Mouse (Mus musculus): ENCODE data around the gene Gm10639. TPM values are rescaled to one million over a fixed set of nuclear protein-coding genes. Genes with fewer than 3 reads are reported as not detected.
"Not testable (repeated sequence)": the region's sequence is repeated elsewhere in the genome, so short reads cannot be mapped to it uniquely, and the experiment has no call there.

Gm10639 gene
- 0.54 TPM in 1 of 2 replicates, not detected in the other for total RNA-seq (2014; rRNA removed)
- not detected in 2 replicates for polyA plus RNA-seq (2012; rRNA removed)

GRCm38 (mm10) chr9:78289723-78290122 is at the start of gene Gm10639:
Gene Gm10639 (plus strand): TSS chr9:78289923.
- H3K27ac ChIP-seq (replicated peaks; ENCODE audit: insufficient read depth, low read depth, low read length); H3K4me1 ChIP-seq (ENCODE audit: control insufficient read depth, insufficient read depth, low read length); H3K9ac ChIP-seq (ENCODE audit: low read depth, low read length); H3K4me3 ChIP-seq (ENCODE audit: insufficient read depth, low read depth, low read length); H3K27me3 ChIP-seq (ENCODE audit: control insufficient read depth, insufficient read depth, low read length); H3K36me3 ChIP-seq (ENCODE audit: control insufficient read depth, insufficient read depth, low read length); H3K79me2 ChIP-seq (ENCODE audit: control insufficient read depth, insufficient read depth, low read length): not testable (repeated sequence)
- 21% methylated on average over 3 of the region's 3 CpGs for WGBS
- DNase-seq (ENCODE audit: extremely low read depth, low read depth, low spot score): peak; percentile 25

DNA sequence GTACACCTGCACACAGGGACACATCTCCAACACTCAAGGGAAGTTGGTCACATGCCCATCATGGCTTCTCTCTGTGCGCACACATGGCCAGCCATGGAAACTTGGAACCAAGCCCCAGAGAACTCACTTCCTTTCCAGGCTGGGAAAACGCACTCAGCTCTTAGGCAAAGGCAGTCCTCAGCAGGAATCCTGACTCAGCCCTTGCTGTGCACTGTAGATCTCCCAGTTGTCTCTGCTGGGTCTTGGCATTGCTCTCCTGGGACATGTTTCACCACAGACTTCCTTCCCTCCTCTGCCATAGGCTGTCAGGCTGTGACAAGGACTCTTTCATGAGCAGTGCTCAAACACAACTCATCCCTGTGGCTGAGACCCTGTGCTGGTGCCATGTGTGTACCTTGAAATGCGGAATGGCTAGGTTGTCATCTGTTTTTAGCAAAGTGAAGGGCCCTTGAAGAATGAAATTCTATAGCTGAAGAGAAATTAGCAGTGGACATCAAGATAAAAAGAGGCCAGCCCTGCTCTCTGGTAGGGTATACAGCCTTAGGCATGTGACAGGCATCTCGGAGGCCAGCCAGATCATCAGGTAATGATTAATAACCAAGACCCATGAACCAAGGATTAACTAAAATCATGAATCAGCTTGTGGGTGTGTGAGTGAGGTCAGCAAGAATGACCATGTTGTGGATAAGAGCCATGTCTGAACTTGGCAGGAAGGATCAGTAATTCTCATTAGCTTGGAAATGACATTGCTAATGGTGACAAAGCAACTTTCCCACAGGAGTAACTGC is 33.8 kb upstream of the Gm10639 start:
- H3K4me3 ChIP-seq (ENCODE audit: insufficient read depth, low read depth, low read length); H3K27me3 ChIP-seq (ENCODE audit: control insufficient read depth, insufficient read depth, low read length); H3K9ac ChIP-seq (ENCODE audit: low read depth, low read length); H3K79me2 ChIP-seq (ENCODE audit: control insufficient read depth, insufficient read depth, low read length); H3K4me1 ChIP-seq (ENCODE audit: control insufficient read depth, insufficient read depth, low read length); H3K36me3 ChIP-seq (ENCODE audit: control insufficient read depth, insufficient read depth, low read length); H3K27ac ChIP-seq (replicated peaks; ENCODE audit: insufficient read depth, low read depth, low read length): not testable (repeated sequence)
- WGBS: 33% methylated on average over 4 of the region's 4 CpGs
- peak; percentile 81 for DNase-seq (ENCODE audit: extremely low read depth, low read depth, low spot score)

DNA sequence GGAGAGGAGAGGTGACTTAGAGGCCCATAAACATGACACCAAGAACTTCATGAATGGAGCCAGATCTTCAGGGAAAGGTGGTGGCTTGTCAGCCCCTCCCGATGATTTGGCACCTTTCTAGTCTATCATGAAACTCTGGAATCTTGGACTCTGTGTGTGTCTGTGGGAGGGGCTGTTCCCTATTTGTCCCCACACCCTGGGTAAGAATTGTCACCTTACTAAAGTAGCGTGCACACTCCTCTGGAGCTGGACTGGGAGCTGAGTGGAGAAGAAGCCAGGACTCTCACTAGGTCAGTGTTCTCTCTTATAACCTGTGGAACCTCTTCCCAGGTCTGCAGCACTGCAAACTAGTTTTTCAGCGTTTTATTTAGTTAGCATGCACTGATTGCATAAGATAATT is 32.8 kb upstream of the Gm10639 start, which contains the start of gene Gm3776:
Gm3776 (plus strand) TSS at position 216 of the 400 bp plus-strand sequence.
- H3K4me1 ChIP-seq (ENCODE audit: control insufficient read depth, insufficient read depth, low read length); H3K79me2 ChIP-seq (ENCODE audit: control insufficient read depth, insufficient read depth, low read length); DNase-seq (ENCODE audit: extremely low read depth, low read depth, low spot score); H3K27me3 ChIP-seq (ENCODE audit: control insufficient read depth, insufficient read depth, low read length); H3K4me3 ChIP-seq (ENCODE audit: insufficient read depth, low read depth, low read length); H3K27ac ChIP-seq (replicated peaks; ENCODE audit: insufficient read depth, low read depth, low read length); H3K9ac ChIP-seq (ENCODE audit: low read depth, low read length); H3K36me3 ChIP-seq (ENCODE audit: control insufficient read depth, insufficient read depth, low read length): not testable (repeated sequence)
- WGBS: 14% methylated on average over 2 of the region's 3 CpGs

- not testable (repeated sequence) for H3K4me3 ChIP-seq (ENCODE audit: insufficient read depth, low read depth, low read length); DNase-seq (ENCODE audit: extremely low read depth, low read depth, low spot score); H3K36me3 ChIP-seq (ENCODE audit: control insufficient read depth, insufficient read depth, low read length); H3K27ac ChIP-seq (replicated peaks; ENCODE audit: insufficient read depth, low read depth, low read length); H3K9ac ChIP-seq (ENCODE audit: low read depth, low read length); H3K27me3 ChIP-seq (ENCODE audit: control insufficient read depth, insufficient read depth, low read length); H3K79me2 ChIP-seq (ENCODE audit: control insufficient read depth, insufficient read depth, low read length); H3K4me1 ChIP-seq (ENCODE audit: control insufficient read depth, insufficient read depth, low read length)
- 0 out of 2 replicates have a peak, but pooled peaks have one; percentile 25 for TF ChIP-seq CTCF (IDR thresholded peaks at IDR 0.05; ENCODE audit: low read depth, low read length)
- 0% methylated on average over 1 of the region's 6 CpGs for WGBS
These were observed 30.0 kb upstream of the Gm10639 start for GRCm38 (mm10) chr9:78259688-78260087.

DNA sequence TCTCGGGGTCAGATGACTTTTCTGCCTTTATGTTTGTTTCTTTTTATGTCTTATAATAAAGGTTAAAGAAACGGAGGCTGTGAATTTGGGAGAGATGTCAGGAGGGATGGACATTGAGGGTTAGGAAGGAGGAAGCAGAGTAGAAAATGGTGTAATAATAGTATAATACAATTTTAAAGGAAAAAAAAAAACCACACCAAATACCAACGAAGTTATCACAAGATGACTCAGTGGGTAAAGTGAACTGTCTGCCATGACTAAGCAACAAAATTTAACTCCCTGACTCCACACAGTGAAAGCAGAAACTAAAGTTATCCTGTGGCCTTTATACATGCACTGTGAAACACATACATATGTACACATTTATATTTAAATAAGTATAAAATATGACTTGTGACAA is 18.8 kb upstream of the Gm10639 start:
- DNase-seq (ENCODE audit: extremely low read depth, low read depth, low spot score); H3K36me3 ChIP-seq (ENCODE audit: control insufficient read depth, insufficient read depth, low read length); H3K4me3 ChIP-seq (ENCODE audit: insufficient read depth, low read depth, low read length); H3K27ac ChIP-seq (replicated peaks; ENCODE audit: insufficient read depth, low read depth, low read length); H3K27me3 ChIP-seq (ENCODE audit: control insufficient read depth, insufficient read depth, low read length); H3K79me2 ChIP-seq (ENCODE audit: control insufficient read depth, insufficient read depth, low read length); H3K9ac ChIP-seq (ENCODE audit: low read depth, low read length); H3K4me1 ChIP-seq (ENCODE audit: control insufficient read depth, insufficient read depth, low read length): not testable (repeated sequence)
- 78% methylated on average over 3 of the region's 3 CpGs for WGBS

GRCm38 (mm10) chr9:78282002-78282711 is 7.6 kb upstream of the Gm10639 start:
- DNase-seq (ENCODE audit: extremely low read depth, low read depth, low spot score): peak; percentile 78

DNA sequence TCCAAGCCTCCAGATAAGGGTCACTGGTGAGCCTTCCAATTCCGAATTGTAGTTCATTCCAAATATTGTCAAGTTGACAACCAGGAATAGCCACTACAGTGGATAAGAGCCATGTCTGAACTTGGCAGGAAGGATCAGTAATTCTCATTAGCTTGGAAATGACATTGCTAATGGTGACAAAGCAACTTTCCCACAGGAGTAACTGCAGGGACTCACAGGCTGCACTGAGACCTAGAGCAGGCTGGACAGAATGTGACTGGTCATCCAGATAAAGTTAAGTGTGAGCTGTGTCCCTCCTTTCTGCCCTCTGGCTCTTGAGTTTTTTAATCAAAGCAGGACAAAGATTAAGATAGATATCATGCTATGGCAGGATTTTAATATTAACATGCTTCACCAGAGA is 660 bp upstream of the Gm10639 start:
- not testable (repeated sequence) for H3K27me3 ChIP-seq (ENCODE audit: control insufficient read depth, insufficient read depth, low read length); H3K9ac ChIP-seq (ENCODE audit: low read depth, low read length); H3K79me2 ChIP-seq (ENCODE audit: control insufficient read depth, insufficient read depth, low read length); H3K4me1 ChIP-seq (ENCODE audit: control insufficient read depth, insufficient read depth, low read length); H3K27ac ChIP-seq (replicated peaks; ENCODE audit: insufficient read depth, low read depth, low read length); DNase-seq (ENCODE audit: extremely low read depth, low read depth, low spot score); H3K4me3 ChIP-seq (ENCODE audit: insufficient read depth, low read depth, low read length); H3K36me3 ChIP-seq (ENCODE audit: control insufficient read depth, insufficient read depth, low read length)
- 67% methylated on average over 1 of the region's 1 CpGs for WGBS

More at GRCm38 (mm10) chr9:78282002-78282711, 7.6 kb upstream of the Gm10639 start:
- H3K27me3 ChIP-seq (ENCODE audit: control insufficient read depth, insufficient read depth, low read length); H3K9ac ChIP-seq (ENCODE audit: low read depth, low read length); H3K27ac ChIP-seq (replicated peaks; ENCODE audit: insufficient read depth, low read depth, low read length); H3K4me1 ChIP-seq (ENCODE audit: control insufficient read depth, insufficient read depth, low read length); H3K79me2 ChIP-seq (ENCODE audit: control insufficient read depth, insufficient read depth, low read length); H3K4me3 ChIP-seq (ENCODE audit: insufficient read depth, low read depth, low read length); H3K36me3 ChIP-seq (ENCODE audit: control insufficient read depth, insufficient read depth, low read length): not testable (repeated sequence)
- WGBS: 51% methylated on average over 4 of the region's 4 CpGs

DNA sequence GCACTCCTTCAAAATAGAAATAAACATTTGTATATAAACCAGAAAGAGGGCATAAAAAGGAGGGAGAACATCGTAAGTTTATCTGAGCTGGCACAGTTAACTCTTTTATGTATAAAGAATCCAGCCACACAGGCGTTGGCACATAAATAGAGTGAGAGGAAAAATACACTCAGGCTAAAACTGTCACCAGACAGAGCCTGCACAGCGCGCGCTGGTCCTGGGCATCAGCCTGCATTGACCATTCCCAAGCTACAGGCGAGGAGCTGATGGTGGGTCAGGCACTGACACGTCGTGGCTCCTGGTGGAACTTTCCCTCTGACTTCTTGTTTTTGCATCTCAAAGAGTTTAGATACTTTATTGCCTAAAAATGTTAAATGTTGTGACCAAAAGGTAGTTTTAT is 2.7 kb downstream of the Gm10639 start:
- H3K27me3 ChIP-seq (ENCODE audit: control insufficient read depth, insufficient read depth, low read length); H3K4me1 ChIP-seq (ENCODE audit: control insufficient read depth, insufficient read depth, low read length); H3K36me3 ChIP-seq (ENCODE audit: control insufficient read depth, insufficient read depth, low read length); H3K27ac ChIP-seq (replicated peaks; ENCODE audit: insufficient read depth, low read depth, low read length); DNase-seq (ENCODE audit: extremely low read depth, low read depth, low spot score); H3K4me3 ChIP-seq (ENCODE audit: insufficient read depth, low read depth, low read length); H3K9ac ChIP-seq (ENCODE audit: low read depth, low read length); H3K79me2 ChIP-seq (ENCODE audit: control insufficient read depth, insufficient read depth, low read length): not testable (repeated sequence)
- WGBS: 85% methylated on average over 8 of the region's 8 CpGs

DNA sequence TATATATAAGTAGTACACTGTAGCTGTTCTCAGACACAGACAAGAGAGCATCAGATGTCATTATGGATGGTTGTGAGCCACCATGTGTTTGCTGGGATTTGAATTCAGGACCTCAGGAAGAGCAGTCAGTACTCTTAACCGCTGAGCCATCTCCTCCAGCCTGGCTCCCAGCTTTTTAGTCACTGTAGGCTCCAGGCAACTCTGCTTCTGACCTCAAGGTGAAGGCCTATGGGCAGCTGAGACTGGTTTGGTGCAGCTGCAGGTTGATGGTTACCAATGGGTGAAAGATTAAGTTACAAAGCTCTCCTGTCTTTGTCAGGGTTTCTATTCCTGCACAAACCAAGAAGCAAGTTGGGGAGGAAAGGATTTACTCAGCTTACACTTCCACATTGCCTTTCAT is 4.0 kb downstream of the Gm10639 start:
- H3K4me1 ChIP-seq (ENCODE audit: control insufficient read depth, insufficient read depth, low read length); H3K36me3 ChIP-seq (ENCODE audit: control insufficient read depth, insufficient read depth, low read length); H3K27me3 ChIP-seq (ENCODE audit: control insufficient read depth, insufficient read depth, low read length); H3K4me3 ChIP-seq (ENCODE audit: insufficient read depth, low read depth, low read length); H3K9ac ChIP-seq (ENCODE audit: low read depth, low read length); H3K79me2 ChIP-seq (ENCODE audit: control insufficient read depth, insufficient read depth, low read length); H3K27ac ChIP-seq (replicated peaks; ENCODE audit: insufficient read depth, low read depth, low read length); DNase-seq (ENCODE audit: extremely low read depth, low read depth, low spot score): not testable (repeated sequence)
- 62% methylated on average over 1 of the region's 1 CpGs for WGBS
